Mouse (Mus musculus) midbrain, embryonic 12.5 days (tissue): ENCODE measurements around the gene Trcg1. TPM values are rescaled to one million over a fixed set of nuclear protein-coding genes. Genes with fewer than 3 reads are reported as not detected.
"Not testable (repeated sequence)": the region's sequence is repeated elsewhere in the genome, so short reads cannot be mapped to it uniquely, and the experiment has no call there.

Experiments used
- ATAC-seq: fragments of 200-750 bp; cut with Nextera tagmentation; 2 replicates; pipeline ENCODE4 v1.8.0; 2017; ENCODE audit warnings: low read depth, moderate TSS enrichment, moderate library complexity; ENCODE audit not compliant: low FRiP score
- H3K27ac ChIP-seq: fragments of 300-500 bp; sonication (generic); replicated peaks from 2 replicates; pipeline ENCODE4 v1.5.1; 2016; ENCODE audit warnings: mild to moderate bottlenecking
- H3K27me3 ChIP-seq: fragments of 300-500 bp; sonication (generic); 2 replicates; pipeline ENCODE4 v1.6.1; 2016; ENCODE audit warnings: mild to moderate bottlenecking
- H3K36me3 ChIP-seq: fragments of 300-500 bp; sonication (generic); 2 replicates; pipeline ENCODE4 v1.6.1; 2016
- H3K4me1 ChIP-seq: fragments of 300-500 bp; sonication (generic); 2 replicates; pipeline ENCODE4 v1.6.1; 2016
- H3K4me2 ChIP-seq: fragments of 300-500 bp; sonication (generic); replicated peaks from 2 replicates; pipeline ENCODE4 v1.6.1; 2016; ENCODE audit warnings: mild to moderate bottlenecking, moderate library complexity
- H3K4me3 ChIP-seq: fragments of 300-500 bp; sonication (generic); 2 replicates; pipeline ENCODE4 v1.5.1; 2016; ENCODE audit warnings: mild to moderate bottlenecking
- H3K9ac ChIP-seq: fragments of 300-500 bp; sonication (generic); replicated peaks from 2 replicates; pipeline ENCODE4 v1.6.1; 2016; ENCODE audit warnings: mild to moderate bottlenecking, moderate library complexity
- H3K9me3 ChIP-seq: fragments of 300-500 bp; sonication (generic); 2 replicates; pipeline ENCODE4 v1.6.1; 2016; ENCODE audit warnings: mild to moderate bottlenecking
- WGBS: fragments of 180-500 bp; shearing (Covaris S2); methylation state at CpG from one replicate; pipeline ENCODE4 v1.1.7; 2016; 5-methylcytosine and 5-hydroxymethylcytosine counted together
- polyA plus RNA-seq: library from polyadenylated mRNA; unstranded; fragments of >200 nt; fragmentation: Nextera tagmentation; extraction: Ambion mirVana; gene quantifications from 2 replicates; pipeline ENCODE4 v1.2.1, GENCODE M21; 2016

Gene Trcg1
- polyA plus RNA-seq, 1 experiment from 2014 or later, result not detected

DNA sequence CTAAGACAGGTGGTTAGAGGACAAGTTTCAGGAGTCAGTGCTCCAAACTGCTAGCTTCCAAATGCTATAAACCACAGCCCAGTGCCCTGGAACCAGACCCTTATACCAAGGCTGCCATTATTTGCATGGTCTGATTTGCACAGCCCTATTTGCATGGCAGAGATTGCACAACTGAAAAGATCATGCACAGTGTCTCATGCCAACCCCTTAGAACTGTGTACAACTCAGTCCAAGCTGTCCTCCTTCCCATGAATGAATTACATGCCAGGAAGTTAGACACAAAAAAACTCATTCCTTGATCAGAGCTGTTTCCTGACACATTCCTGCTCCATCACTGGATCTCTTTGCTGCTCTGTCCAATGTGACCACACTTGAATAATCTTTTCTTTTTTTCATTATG is 13.0 kb upstream of the Trcg1 start:
- no peak overlapping the region for H3K27ac ChIP-seq
- no peak for ATAC-seq
- no peak overlapping the region for H3K4me3 ChIP-seq
- H3K4me2 ChIP-seq, result no peak overlapping the region
- no peaks in the 10 kb centered on the region for H3K36me3 ChIP-seq
- no peaks in the 10 kb centered on the region for H3K4me1 ChIP-seq
- no peaks in the 10 kb centered on the region for H3K27me3 ChIP-seq
- no peaks in the 10 kb centered on the region for H3K9me3 ChIP-seq
- no peak overlapping the region for H3K9ac ChIP-seq

DNA sequence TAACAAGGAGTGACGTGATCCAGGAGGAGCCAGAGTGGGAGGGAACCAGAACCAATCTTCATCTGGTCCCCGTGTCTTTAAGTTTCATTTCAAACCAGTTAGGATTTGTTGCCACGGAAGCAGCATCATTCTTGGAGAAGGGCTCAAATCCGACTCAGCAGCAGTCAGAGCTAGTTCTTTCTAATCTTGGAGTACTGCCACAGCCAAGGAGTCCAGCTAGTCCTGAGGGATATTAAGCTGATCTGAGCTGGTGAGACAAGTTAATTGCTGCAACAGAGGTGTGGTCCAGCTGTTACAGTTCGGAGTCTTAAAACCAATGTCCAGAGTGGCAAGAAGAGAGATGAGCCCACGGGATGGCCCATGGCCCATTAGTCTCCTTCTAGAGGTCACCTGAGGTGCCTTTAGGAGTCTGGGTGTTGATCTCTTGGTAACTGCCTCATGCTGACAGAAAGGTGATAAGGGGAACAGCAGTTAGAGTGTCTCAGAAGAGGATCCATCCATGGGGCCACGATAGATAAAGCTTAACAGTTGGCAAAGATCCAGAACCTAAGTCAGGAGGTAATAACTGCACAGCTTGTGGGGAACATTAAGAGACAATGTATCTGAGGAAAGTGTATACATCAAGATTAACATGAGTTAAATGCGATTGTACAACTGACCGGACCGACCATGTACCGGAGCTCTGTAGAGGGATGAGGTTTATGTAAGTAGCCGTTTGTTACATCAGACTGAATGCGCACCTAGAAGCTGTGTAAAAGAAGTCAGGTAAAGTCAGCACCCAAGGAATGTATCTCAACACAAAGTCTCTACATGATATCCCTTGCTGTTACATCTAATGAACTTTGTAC is 10.4 kb upstream of the Trcg1 start:
- WGBS, result 82% methylated on average over 13 of the region's 13 CpGs
- Histone ChIP-seq H3K4me1 (no peaks in the 10 kb centered on the region), H3K9me3 (no peaks in the 10 kb centered on the region), H3K27me3 (no peaks in the 10 kb centered on the region), H3K27ac (no peak overlapping the region), H3K4me2 (no peak overlapping the region), H3K9ac (no peak overlapping the region), H3K4me3 (no peak overlapping the region), H3K36me3 (no peaks in the 10 kb centered on the region)
- ATAC-seq, result no peak

DNA sequence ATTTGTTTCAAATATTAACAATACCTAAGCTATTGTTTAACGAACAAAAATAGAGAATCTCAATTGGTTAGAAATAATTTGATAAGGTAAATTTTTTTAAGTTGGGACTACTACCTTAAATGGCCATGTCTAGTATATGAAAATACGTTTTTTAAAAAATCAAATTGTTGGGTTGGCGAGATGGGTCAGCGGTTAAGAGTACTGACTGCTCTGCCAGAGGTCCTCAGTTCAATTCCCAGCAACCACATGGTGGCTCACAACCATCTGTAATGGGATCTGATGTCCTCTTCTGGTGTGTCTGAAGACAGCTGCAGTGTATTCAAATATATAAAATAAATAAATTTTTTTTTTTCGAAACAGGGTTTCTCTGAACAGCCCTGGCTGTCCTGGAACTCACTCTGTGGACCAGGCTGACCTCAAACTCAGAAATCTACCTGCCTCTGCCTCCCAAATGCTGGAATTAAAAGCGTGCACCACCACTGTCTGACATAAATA is 9.7 kb upstream of the Trcg1 start:
- not testable (repeated sequence) for H3K9me3 ChIP-seq, H3K36me3 ChIP-seq, H3K4me1 ChIP-seq, H3K4me3 ChIP-seq, H3K27ac ChIP-seq, ATAC-seq, H3K9ac ChIP-seq, H3K27me3 ChIP-seq, H3K4me2 ChIP-seq
- 88% methylated on average over 6 of the region's 6 CpGs for WGBS

DNA sequence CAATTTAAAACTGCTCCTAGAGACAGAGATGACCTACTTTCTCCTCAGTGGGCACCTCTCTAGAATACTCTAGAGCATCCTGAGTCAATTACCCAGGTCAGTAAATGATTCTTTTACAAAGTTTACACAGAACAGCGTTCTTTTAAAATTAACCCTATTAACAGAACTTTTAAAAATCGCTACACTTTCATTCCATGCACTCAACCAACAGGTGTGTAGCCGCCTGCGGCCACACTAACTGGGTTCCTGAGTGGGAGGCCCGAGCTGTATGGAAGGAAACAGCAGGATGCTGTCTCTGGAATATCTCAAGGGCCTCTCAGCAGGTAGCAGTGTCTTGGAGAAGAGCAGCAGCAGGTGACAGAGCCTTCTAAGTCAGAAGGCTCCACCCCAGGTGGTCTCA is 9.2 kb upstream of the Trcg1 start:
- 71% methylated on average over 5 of the region's 5 CpGs for WGBS
- H3K27ac ChIP-seq, result no peak overlapping the region
- H3K4me3 ChIP-seq, result no peak overlapping the region
- no peaks in the 10 kb centered on the region for H3K9me3 ChIP-seq
- no peak overlapping the region for H3K9ac ChIP-seq
- no peak for ATAC-seq
- no peaks in the 10 kb centered on the region for H3K4me1 ChIP-seq
- H3K27me3 ChIP-seq, result no peaks in the 10 kb centered on the region
- no peak overlapping the region for H3K4me2 ChIP-seq
- H3K36me3 ChIP-seq, result no peaks in the 10 kb centered on the region

DNA sequence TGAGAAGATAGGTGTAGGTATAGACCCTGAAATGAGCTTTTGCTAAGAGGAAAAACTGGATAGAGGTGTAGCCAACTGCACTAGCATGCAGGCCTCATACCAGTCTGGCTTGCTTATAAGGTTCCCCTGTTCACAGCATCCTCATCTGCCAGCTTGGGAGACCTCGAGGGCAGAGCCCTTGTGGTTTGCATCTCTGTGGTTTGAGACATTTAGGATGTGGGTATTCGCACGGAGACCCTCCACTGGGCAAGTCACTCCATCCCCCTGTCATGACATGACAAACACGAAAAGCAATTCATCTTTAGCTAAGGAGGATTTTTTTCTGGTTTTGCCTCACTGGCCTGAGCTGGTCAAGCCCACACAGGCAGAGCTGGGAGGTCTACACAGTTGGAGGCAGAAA is 8.2 kb upstream of the Trcg1 start:
- WGBS, result 73% methylated on average over 4 of the region's 4 CpGs
- H3K4me2 ChIP-seq, result no peak overlapping the region

DNA sequence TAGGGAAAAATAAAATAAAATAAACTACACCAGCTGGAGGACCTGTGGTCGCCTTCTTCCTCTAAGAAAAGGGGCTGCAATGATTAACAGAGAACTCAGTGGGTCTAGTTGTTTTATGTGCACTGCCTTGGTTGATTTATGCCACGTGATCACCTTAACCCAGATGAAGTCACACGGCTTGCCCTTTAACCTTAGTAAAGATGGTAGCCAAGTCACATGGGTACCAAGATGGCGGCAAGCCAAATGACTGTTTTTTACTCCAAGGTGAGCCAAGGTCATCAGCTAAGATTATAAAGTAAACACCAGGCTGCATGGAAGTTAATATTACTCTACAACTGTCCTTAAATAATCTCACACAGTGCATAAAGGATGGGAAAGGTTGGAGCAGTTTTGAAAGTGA is 6.6 kb upstream of the Trcg1 start:
- no peak for ATAC-seq
- H3K9me3 ChIP-seq, result no peaks in the 10 kb centered on the region
- no peak overlapping the region for H3K4me2 ChIP-seq
- no peaks in the 10 kb centered on the region for H3K4me1 ChIP-seq
- no peak overlapping the region for H3K27ac ChIP-seq
- H3K9ac ChIP-seq, result no peak overlapping the region
- H3K4me3 ChIP-seq, result no peak overlapping the region
- WGBS, result 81% methylated on average over 4 of the region's 4 CpGs
- no peaks in the 10 kb centered on the region for H3K27me3 ChIP-seq
- H3K36me3 ChIP-seq, result no peaks in the 10 kb centered on the region

More for the DNA sequence above, 8.2 kb upstream of the Trcg1 start:
- Histone ChIP-seq H3K36me3 (no peaks in the 10 kb centered on the region), H3K9ac (no peak overlapping the region), H3K27ac (no peak overlapping the region), H3K9me3 (no peaks in the 10 kb centered on the region), H3K27me3 (no peaks in the 10 kb centered on the region), H3K4me3 (no peak overlapping the region), H3K4me1 (no peaks in the 10 kb centered on the region)
- no peak for ATAC-seq

DNA sequence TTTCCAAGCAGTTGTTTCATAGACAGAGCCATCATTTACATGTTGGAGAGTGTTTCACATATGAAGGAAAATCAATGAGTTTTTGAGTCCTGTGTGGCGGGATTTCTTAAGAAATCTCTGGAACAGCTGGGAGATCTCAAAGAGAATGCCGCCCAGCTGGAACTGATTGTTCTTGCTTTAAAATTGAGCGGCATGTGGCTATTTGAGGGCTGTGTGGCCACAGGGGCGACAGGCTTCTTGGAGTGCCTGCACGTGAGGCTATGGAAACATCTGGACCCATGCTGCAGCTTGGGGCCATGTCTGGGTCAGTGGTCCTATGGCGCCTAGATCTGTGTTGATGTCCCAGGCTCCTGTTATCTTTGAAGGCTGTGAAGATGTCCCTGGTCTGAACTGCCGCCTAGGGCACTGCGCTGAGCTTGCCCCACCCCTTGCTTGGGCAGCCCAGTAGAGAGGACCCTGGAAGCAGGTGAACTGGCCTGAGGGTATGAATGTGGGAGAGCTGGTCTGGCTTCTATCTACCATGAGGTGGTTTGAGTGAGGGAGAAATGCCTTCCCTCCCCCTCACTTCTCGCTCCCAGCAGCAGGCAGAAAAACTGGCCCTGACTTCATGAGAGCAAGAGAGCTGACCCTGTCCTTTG is 6.1 kb upstream of the Trcg1 start:
- H3K9me3 ChIP-seq, result no peaks in the 10 kb centered on the region
- no peak overlapping the region for H3K9ac ChIP-seq
- no peaks in the 10 kb centered on the region for H3K36me3 ChIP-seq
- H3K27me3 ChIP-seq, result no peaks in the 10 kb centered on the region
- no peak for ATAC-seq
- H3K4me1 ChIP-seq, result no peaks in the 10 kb centered on the region
- no peak overlapping the region for H3K4me3 ChIP-seq
- H3K27ac ChIP-seq, result no peak overlapping the region
- WGBS, result 65% methylated on average over 9 of the region's 9 CpGs
- no peak overlapping the region for H3K4me2 ChIP-seq

DNA sequence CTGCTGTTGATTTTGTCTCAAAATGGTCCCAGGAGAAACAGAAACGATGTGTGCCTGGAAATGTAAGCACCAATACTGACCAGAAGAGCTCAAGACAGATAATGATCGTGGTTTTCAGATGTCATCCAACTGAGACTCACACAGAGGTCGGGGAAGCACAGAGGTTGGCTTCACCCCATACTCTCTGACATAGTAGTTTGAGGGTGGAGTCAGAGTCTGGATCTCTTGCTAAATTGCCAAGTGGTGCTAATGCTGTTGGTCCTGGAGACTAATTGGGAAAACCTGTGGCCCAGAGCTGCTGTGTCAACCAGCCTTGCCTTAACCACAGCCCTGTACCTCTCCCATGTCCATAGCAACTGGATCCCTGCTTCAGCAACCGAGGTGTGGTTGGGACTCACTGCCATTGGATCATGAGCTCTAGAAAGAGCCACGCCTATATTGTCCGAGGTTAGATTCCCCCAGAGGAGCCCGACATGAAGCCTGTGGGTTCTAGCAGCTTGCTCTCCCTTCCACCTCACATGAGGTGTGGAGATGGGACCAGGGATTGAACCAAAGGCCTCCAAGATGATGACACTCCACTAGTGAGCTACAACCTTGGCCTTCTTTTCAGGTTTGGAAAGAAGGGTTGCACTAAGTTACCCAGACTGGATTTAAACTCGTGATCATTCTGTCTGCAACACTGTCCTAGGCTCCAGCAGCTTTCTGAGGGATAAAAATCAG is 4.7 kb upstream of the Trcg1 start:
- 80% methylated on average over 8 of the region's 8 CpGs for WGBS
- no peak for ATAC-seq
- no peaks in the 10 kb centered on the region for H3K27me3 ChIP-seq

DNA sequence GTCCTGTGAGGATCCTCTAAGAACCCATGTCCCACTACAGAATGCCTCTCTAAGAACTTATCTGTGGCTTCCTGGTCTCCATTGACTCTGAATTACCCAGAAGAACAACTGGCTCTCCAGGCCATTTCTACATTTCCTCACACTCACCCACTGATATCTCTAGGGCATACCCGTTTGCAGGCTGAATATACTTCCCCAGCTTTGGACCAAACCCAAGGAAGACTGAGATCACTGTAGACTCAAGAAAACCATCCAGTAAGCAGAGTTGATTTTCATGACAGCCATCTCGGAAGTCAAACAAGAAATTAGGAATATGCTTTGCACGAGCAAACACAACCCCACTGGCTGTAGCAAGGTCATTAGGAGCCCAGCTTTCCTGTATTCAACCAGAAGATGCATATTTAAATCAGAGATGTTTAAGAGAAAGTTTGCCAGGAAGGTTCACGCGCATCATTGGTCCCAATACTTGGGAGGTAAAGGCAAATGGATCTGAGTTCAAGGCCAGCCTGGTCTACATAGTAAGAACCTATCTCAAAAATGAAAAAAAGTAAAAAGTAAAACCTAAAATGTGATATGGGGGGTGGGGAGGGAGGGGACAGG is 3.9 kb upstream of the Trcg1 start:
- H3K4me2 ChIP-seq, result no peak overlapping the region
- WGBS, result 90% methylated on average over 5 of the region's 5 CpGs
- no peak for ATAC-seq

More for the DNA sequence above, 4.7 kb upstream of the Trcg1 start:
- Histone ChIP-seq H3K36me3 (no peaks in the 10 kb centered on the region), H3K4me1 (no peaks in the 10 kb centered on the region), H3K9me3 (no peaks in the 10 kb centered on the region), H3K27ac (no peak overlapping the region), H3K4me2 (no peak overlapping the region), H3K9ac (no peak overlapping the region), H3K4me3 (no peak overlapping the region)

DNA sequence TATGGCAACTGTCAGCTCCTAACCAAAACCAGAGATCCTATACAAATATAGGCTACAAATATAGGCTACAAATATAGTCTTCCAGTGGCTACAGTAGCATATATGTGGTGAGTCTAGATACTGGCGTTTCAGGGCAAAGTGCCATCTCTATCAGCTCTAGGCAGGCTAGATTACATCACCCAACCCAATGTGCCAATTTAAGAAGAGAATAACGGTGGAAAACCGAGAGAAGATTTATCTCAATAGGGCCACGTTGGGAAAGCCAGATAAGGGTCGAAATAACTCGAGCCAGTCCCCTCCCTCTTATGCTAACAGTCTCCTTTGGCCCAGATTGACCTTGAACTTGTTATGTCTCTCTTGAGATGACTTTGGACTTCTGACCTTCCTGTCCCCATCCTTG is 3.2 kb upstream of the Trcg1 start:
- no peak overlapping the region for H3K9ac ChIP-seq
- H3K4me2 ChIP-seq, result no peak overlapping the region
- ATAC-seq, result no peak
- no peaks in the 10 kb centered on the region for H3K36me3 ChIP-seq
- H3K4me1 ChIP-seq, result no peaks in the 10 kb centered on the region
- H3K27me3 ChIP-seq, result no peaks in the 10 kb centered on the region
- no peak overlapping the region for H3K27ac ChIP-seq
- no peak overlapping the region for H3K4me3 ChIP-seq
- no peaks in the 10 kb centered on the region for H3K9me3 ChIP-seq
- 83% methylated on average over 6 of the region's 6 CpGs for WGBS

More for the DNA sequence above, 3.9 kb upstream of the Trcg1 start:
- Histone ChIP-seq H3K27ac (no peak overlapping the region), H3K27me3 (no peaks in the 10 kb centered on the region), H3K9ac (no peak overlapping the region), H3K9me3 (no peaks in the 10 kb centered on the region), H3K4me1 (no peaks in the 10 kb centered on the region), H3K36me3 (no peaks in the 10 kb centered on the region), H3K4me3 (no peak overlapping the region)

DNA sequence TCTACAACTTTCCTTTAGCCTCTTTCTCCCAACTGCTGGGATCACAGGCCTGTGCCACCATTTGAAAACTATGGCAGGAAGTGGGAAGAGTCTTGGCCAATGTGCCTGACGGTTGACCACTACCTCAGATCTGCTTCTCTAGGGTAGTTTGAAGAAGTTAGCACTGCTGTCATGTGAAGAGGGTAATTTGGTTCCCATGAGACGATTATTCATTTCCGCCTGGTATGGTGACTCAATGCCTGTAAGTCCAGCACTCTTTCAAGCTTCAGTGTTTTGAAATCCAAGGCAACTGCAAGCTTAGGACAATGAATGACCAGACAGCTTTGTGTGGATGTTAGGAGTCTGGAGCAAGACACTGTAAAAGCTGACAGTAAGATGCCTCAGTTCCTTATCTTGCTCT is 2.6 kb upstream of the Trcg1 start:
- H3K4me1 ChIP-seq, result no peaks in the 10 kb centered on the region
- no peak overlapping the region for H3K4me3 ChIP-seq
- H3K36me3 ChIP-seq, result no peaks in the 10 kb centered on the region
- no peak overlapping the region for H3K4me2 ChIP-seq
- H3K9ac ChIP-seq, result no peak overlapping the region
- no peaks in the 10 kb centered on the region for H3K9me3 ChIP-seq
- no peak for ATAC-seq
- H3K27me3 ChIP-seq, result no peaks in the 10 kb centered on the region
- no peak overlapping the region for H3K27ac ChIP-seq
- 88% methylated on average over 3 of the region's 3 CpGs for WGBS

DNA sequence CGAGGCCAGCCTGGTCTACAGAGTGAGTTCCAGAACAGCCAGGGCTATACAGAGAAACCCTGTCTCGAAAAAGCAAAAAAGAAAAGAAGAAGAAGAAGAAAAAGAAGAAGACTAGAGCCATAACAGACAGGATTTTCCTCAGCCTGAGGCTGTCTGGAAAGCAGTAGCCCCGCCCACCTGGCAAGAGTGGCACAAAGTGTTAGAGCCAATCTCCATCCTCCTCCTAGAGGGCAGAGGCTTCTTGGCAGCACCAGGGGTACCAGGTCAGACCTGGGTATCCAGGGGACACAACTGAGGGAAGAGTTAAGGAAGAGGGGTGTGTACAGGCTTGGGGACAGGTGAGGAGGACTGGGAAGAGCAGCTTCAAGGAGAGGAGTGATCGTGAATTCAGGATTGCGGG is 1.3 kb downstream of the Trcg1 start:
- Histone ChIP-seq H3K4me2 (no peak overlapping the region), H3K4me3 (no peak overlapping the region), H3K9ac (no peak overlapping the region), H3K36me3 (no peaks in the 10 kb centered on the region), H3K27ac (no peak overlapping the region), H3K27me3 (no peaks in the 10 kb centered on the region), H3K9me3 (no peaks in the 10 kb centered on the region), H3K4me1 (no peaks in the 10 kb centered on the region)
- no peak for ATAC-seq
- WGBS, result 80% methylated on average over 5 of the region's 5 CpGs
